Mouse (Mus musculus) forebrain, embryonic 15.5 days (tissue): ENCODE data around the gene Map2k2. TPM values are rescaled to one million over a fixed set of nuclear protein-coding genes. Genes with fewer than 3 reads are reported as not detected.

ENCODE experiments used
- ATAC-seq: fragments of 200-750 bp; cut with Nextera tagmentation; replicated peaks from 2 replicates; pipeline ENCODE4 v1.8.0; 2017; ENCODE audit warnings: mild to moderate bottlenecking, moderate TSS enrichment, moderate library complexity
- H3K27ac ChIP-seq: fragments of 300-500 bp; sonication (generic); replicated peaks from 2 replicates; pipeline ENCODE4 v1.5.1; 2015; ENCODE audit warnings: mild to moderate bottlenecking, inconsistent platforms
- H3K27me3 ChIP-seq: fragments of 300-500 bp; sonication (generic); 2 replicates; pipeline ENCODE4 v1.6.1; 2015; ENCODE audit warnings: inconsistent platforms
- H3K36me3 ChIP-seq: fragments of 300-500 bp; sonication (generic); 2 replicates; pipeline ENCODE4 v1.6.1; 2015; ENCODE audit warnings: mild to moderate bottlenecking, inconsistent platforms
- H3K4me1 ChIP-seq: fragments of 300-500 bp; sonication (generic); 2 replicates; pipeline ENCODE4 v1.6.1; 2015; ENCODE audit warnings: inconsistent platforms
- H3K4me2 ChIP-seq: fragments of 300-500 bp; sonication (generic); replicated peaks from 2 replicates; pipeline ENCODE4 v1.6.1; 2015; ENCODE audit warnings: mild to moderate bottlenecking, inconsistent platforms
- H3K4me3 ChIP-seq: fragments of 300-500 bp; sonication (generic); 2 replicates; pipeline ENCODE4 v1.5.1; 2015; ENCODE audit warnings: mild to moderate bottlenecking, inconsistent platforms
- H3K9ac ChIP-seq: fragments of 300-500 bp; sonication (generic); replicated peaks from 2 replicates; pipeline ENCODE4 v1.6.1; 2015; ENCODE audit warnings: mild to moderate bottlenecking, inconsistent platforms
- H3K9me3 ChIP-seq: fragments of 300-500 bp; sonication (generic); 2 replicates; pipeline ENCODE4 v1.6.1; 2016; ENCODE audit warnings: inconsistent platforms
- WGBS: fragments of 180-500 bp; shearing (Covaris S2); methylation state at CpG from one replicate; pipeline ENCODE4 v1.1.7; 2015; ENCODE audit warnings: mixed read lengths; 5-methylcytosine and 5-hydroxymethylcytosine counted together
- microRNA-seq: library from miRNA; unstranded; fragments of <30 nt; microRNA quantifications from one replicate; pipeline ENCODE4, GENCODE M21; 2016
- polyA plus RNA-seq: library from polyadenylated mRNA; unstranded; fragments of >200 nt; fragmentation: Nextera tagmentation; extraction: Ambion mirVana; gene quantifications from 2 replicates; pipeline ENCODE4 v1.2.1, GENCODE M21; 2015

Map2k2 gene
- polyA plus RNA-seq, 1 experiment from 2014 or later: 229 TPM

DNA sequence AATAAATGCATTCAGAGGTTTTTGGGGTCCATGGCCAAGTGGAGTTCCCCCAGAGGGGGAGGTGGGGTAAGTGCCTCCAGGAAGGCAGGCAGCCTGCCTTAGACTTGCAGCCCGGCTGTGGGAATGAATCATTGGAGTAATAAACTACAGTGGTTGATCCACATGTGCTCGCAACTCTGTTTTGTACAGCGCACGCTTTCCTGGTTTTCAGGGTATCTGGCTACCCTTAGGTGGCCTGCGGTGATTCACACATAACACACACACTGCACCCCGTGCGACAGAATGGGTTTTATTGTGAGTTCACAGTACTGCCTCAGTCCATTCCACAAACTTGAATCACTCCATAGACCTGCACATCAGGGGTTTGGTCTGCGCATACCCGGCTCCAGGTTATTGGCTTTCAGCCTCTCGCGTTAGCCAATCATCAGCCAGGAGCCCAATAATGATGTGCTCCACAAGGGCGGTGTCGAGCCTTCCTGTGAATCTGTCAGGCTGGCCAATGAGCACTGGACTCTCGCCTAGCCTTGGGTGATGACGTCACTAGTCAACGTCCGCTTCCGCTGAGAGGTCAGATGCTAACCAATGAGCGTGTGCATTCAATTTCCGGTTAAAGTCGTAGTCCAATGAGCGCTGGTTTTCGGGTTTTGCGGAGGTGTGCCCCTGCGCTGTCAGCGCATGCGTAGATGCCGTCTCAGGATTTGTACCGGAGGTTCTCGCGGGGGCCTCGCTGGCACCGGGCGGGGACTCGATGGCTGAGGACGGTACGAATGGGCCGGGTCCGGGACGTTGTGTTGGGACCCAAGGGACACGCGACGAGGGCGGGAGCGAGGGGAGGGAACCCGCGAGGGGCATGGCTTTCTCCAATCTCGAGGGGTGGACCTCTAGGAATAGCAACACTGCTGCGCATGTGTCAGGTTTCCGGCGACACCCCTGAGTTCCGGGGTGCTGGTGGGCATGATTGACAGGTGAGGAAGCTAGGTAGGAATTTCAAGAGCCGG lies 76.9 kb downstream of the Map2k2 start, which contains the start of gene Dapk3:
Dapk3 (plus strand) TSS at position 670 of the 998 bp plus-strand sequence.
- Histone ChIP-seq H3K4me2 (peak within 1 kb of the TSS; percentile 49), H3K27ac (peak within 1 kb of the TSS; percentile 90), H3K4me1 (peaks cover 41% of the 10 kb centered on the region), H3K9ac (peak within 1 kb of the TSS; percentile 67), H3K36me3 (peaks cover 66% of the 10 kb centered on the region), H3K4me3 (peak within 1 kb of the TSS; percentile 72), H3K27me3 (no peaks in the 10 kb centered on the region), H3K9me3 (no peaks in the 10 kb centered on the region)
- ATAC-seq: peak; percentile 93
- 4% methylated on average over 53 of the region's 53 CpGs for WGBS

Small RNAs within 50 kb of the gene (microRNA-seq; reads per million reads assigned to microRNA genes)
- gene Mir5615-1: not detected
- gene Mir5615-2: not detected

Other genes starting within 250 kb of the Map2k2 start
- 0.06 and 0.15 TPM in 2 replicates for gene Tmprss9, start 234.1 kb upstream of the Map2k2 start, polyA plus RNA-seq
- 326 and 357 TPM in 2 replicates for gene Timm13, start 204.9 kb upstream of the Map2k2 start, polyA plus RNA-seq
- gene Lmnb2, start 187.7 kb upstream of the Map2k2 start, polyA plus RNA-seq: 50.6 and 53.5 TPM in 2 replicates
- 5.5 and 5.9 TPM in 2 replicates for gene Gadd45b, start 175.8 kb upstream of the Map2k2 start, polyA plus RNA-seq
- gene Gng7, start 91.0 kb upstream of the Map2k2 start, polyA plus RNA-seq: 30.8 and 32.1 TPM in 2 replicates
- 32.6 and 36.0 TPM in 2 replicates for gene Diras1, start 80.3 kb upstream of the Map2k2 start, polyA plus RNA-seq
- 46.3 TPM in 2 replicates for gene Slc39a3, start 68.5 kb upstream of the Map2k2 start, polyA plus RNA-seq
- gene Sgta, start 45.7 kb upstream of the Map2k2 start, polyA plus RNA-seq: 316 and 320 TPM in 2 replicates
- gene Thop1, start 35.9 kb upstream of the Map2k2 start, polyA plus RNA-seq: 60.0 and 61.7 TPM in 2 replicates
- gene Creb3l3, start 7.0 kb upstream of the Map2k2 start, polyA plus RNA-seq: 0.13 and 0.25 TPM in 2 replicates
- gene Zbtb7a, start 29.3 kb downstream of the Map2k2 start, polyA plus RNA-seq: 12.1 and 15.1 TPM in 2 replicates
- 54.9 and 57.8 TPM in 2 replicates for gene Pias4, start 62.0 kb downstream of the Map2k2 start, polyA plus RNA-seq
- 633 and 637 TPM in 2 replicates for gene Eef2, start 70.7 kb downstream of the Map2k2 start, polyA plus RNA-seq
- gene Dapk3, start 77.1 kb downstream of the Map2k2 start, polyA plus RNA-seq: 56.8 and 61.3 TPM in 2 replicates
- gene 4930442H23Rik, start 77.9 kb downstream of the Map2k2 start, polyA plus RNA-seq: 0.14 and 0.19 TPM in 2 replicates
- 0.11 TPM in 1 of 2 replicates, not detected in the other for gene Nmrk2, start 96.1 kb downstream of the Map2k2 start, polyA plus RNA-seq
- gene Atcay, start 124.9 kb downstream of the Map2k2 start, polyA plus RNA-seq: 72.6 and 75.3 TPM in 2 replicates
- gene Zfr2, start 127.2 kb downstream of the Map2k2 start, polyA plus RNA-seq: 19.5 and 21.2 TPM in 2 replicates
- 22.4 TPM in 2 replicates for gene Matk, start 147.0 kb downstream of the Map2k2 start, polyA plus RNA-seq
- gene Mrpl54, start 161.0 kb downstream of the Map2k2 start, polyA plus RNA-seq: 97.3 and 104 TPM in 2 replicates
- gene Apba3, start 161.0 kb downstream of the Map2k2 start, polyA plus RNA-seq: 33.5 and 37.5 TPM in 2 replicates
- 8.5 and 9.0 TPM in 2 replicates for gene Tjp3, start 185.7 kb downstream of the Map2k2 start, polyA plus RNA-seq
- gene Pip5k1c, start 187.0 kb downstream of the Map2k2 start, polyA plus RNA-seq: 123 and 127 TPM in 2 replicates
- 40.7 and 42.4 TPM in 2 replicates for gene Cactin, start 215.2 kb downstream of the Map2k2 start, polyA plus RNA-seq
- 3.1 and 4.3 TPM in 2 replicates for gene Tbxa2r, start 222.8 kb downstream of the Map2k2 start, polyA plus RNA-seq
- gene Gipc3, start 237.4 kb downstream of the Map2k2 start, polyA plus RNA-seq: not detected in 2 replicates
- gene Hmg20b, start 244.6 kb downstream of the Map2k2 start, polyA plus RNA-seq: 41.4 and 43.3 TPM in 2 replicates